Mouse (Mus musculus): Measurements from ENCODE around the gene Rab3c.

- no peak for TF ChIP-seq CTCF (IDR thresholded peaks at IDR 0.05; ENCODE audit: control insufficient read depth, insufficient read depth, insufficient read length)
- TF ChIP-seq USF1 (IDR thresholded peaks at IDR 0.05; ENCODE audit: low read depth) = no peak
- TF ChIP-seq MAX (IDR thresholded peaks at IDR 0.05) = no peak
- TF ChIP-seq MYOD1 (IDR thresholded peaks at IDR 0.05; ENCODE audit: control insufficient read depth, insufficient read length, low read depth) = no peak
- TF ChIP-seq MYOG (IDR thresholded peaks at IDR 0.05; ENCODE audit: control insufficient read depth, extremely low read depth, insufficient read length) = no peak
These were observed 240.9 kb downstream of the Rab3c start for GRCm38 (mm10) chr13:110039779-110040498.
